Comparison of ENCODE assay signal across 8 mouse cellular contexts in the genomic region with DNA sequence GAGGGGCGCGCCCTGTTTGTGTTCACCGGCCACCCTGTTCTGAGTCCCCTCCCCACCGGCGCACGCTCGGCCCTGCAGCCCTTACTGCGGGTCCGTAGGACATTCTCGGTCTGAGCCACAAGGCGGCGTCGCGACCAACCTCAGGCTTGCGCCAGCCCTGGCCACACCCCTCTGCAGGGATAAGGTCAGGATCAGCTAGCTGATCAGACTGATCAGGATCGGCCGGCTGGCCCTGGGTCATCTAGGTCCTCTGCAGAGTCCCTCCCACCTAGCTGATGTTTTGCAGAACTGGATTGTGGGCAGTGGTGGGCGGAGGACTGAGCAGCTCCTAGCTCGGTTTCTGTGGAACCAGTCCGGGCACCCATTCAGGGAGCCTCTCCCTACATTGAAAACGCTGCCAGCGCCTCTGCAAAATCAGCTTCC. TPM values are rescaled to one million over a fixed set of nuclear protein-coding genes. Genes with fewer than 3 reads are reported as not detected.
DNase-seq lines count a peak whose midpoint lies in the region; ATAC-seq and TF ChIP-seq lines count a peak whose summit lies in the region.

A gene (minus strand): TSS at position 264 of the 423 bp plus-strand sequence.

- no peaks in the 10 kb centered on the region for H3K27me3 ChIP-seq in hindbrain, postnatal 0 days (ENCODE audit: insufficient read depth, low read length)
- peaks cover 7% of the 10 kb centered on the region for H3K27me3 ChIP-seq in limb, embryonic 13.5 days
- peaks cover 14% of the 10 kb centered on the region for H3K27me3 ChIP-seq in midbrain, embryonic 12.5 days

- peak within 1 kb of the TSS; percentile 68 for H3K4me3 ChIP-seq in hindbrain, postnatal 0 days (ENCODE audit: low read length)
- H3K4me3 ChIP-seq in limb, embryonic 13.5 days, result peak within 1 kb of the TSS; percentile 64
- peak within 1 kb of the TSS; percentile 57 for H3K4me3 ChIP-seq in midbrain, embryonic 12.5 days

- H3K9ac ChIP-seq in hindbrain, postnatal 0 days (replicated peaks; ENCODE audit: low read length), result peak within 1 kb of the TSS; percentile 69
- H3K9ac ChIP-seq in limb, embryonic 13.5 days, result peak within 1 kb of the TSS; percentile 77
- peak within 1 kb of the TSS; percentile 66 for H3K9ac ChIP-seq in midbrain, embryonic 12.5 days (replicated peaks)

- peaks cover 4% of the 10 kb centered on the region; the same call in 1 of the 2 replicates for H3K36me3 ChIP-seq in hindbrain, postnatal 0 days (ENCODE audit: insufficient read depth, low read length)
- no peaks in the 10 kb centered on the region; the same call in 1 of the 2 replicates for H3K36me3 ChIP-seq in limb, embryonic 13.5 days
- no peaks in the 10 kb centered on the region for H3K36me3 ChIP-seq in midbrain, embryonic 12.5 days

- DNase-seq in adrenal gland, postnatal 10 days, result peak; percentile 84
- peak; percentile 79 to 87 for DNase-seq in cerebellum, postnatal 25 days
- peak; percentile 54 for DNase-seq in gastrocnemius, adult 18-20 months (ENCODE audit: low spot score)
- DNase-seq in hindbrain, postnatal 0 days (ENCODE audit: low spot score), result peak; percentile 89
- DNase-seq in skeletal muscle tissue, adult 2 months (ENCODE audit: low read depth, low spot score), result peak; percentile 43
- no peak for DNase-seq in adipocyte (ENCODE audit: low spot score)

- no peaks in the 10 kb centered on the region for H3K4me1 ChIP-seq in hindbrain, postnatal 0 days (ENCODE audit: insufficient read depth, low read length)
- H3K4me1 ChIP-seq in limb, embryonic 13.5 days, result no peaks in the 10 kb centered on the region
- H3K4me1 ChIP-seq in midbrain, embryonic 12.5 days, result peaks cover 10% of the 10 kb centered on the region; the same call in 1 of the 2 replicates

- WGBS in hindbrain, postnatal 0 days, result 0% methylated on average over 22 of the region's 22 CpGs
- under 1% methylated on average over 22 of the region's 22 CpGs for WGBS in limb, embryonic 13.5 days
- WGBS in midbrain, embryonic 12.5 days, result under 1% methylated on average over 22 of the region's 22 CpGs

- no peaks in the 10 kb centered on the region for H3K9me3 ChIP-seq in hindbrain, postnatal 0 days (ENCODE audit: low read length)
- H3K9me3 ChIP-seq in limb, embryonic 13.5 days, result no peaks in the 10 kb centered on the region
- no peaks in the 10 kb centered on the region for H3K9me3 ChIP-seq in midbrain, embryonic 12.5 days

- peak within 1 kb of the TSS; percentile 84 for H3K4me2 ChIP-seq in hindbrain, postnatal 0 days (ENCODE audit: low read depth, low read length)
- H3K4me2 ChIP-seq in limb, embryonic 13.5 days (replicated peaks), result peak within 1 kb of the TSS; percentile 85
- peak within 1 kb of the TSS; percentile 82 for H3K4me2 ChIP-seq in midbrain, embryonic 12.5 days (replicated peaks)

- peak within 1 kb of the TSS; percentile 52; the same call in 1 of the 2 replicates for H3K27ac ChIP-seq in hindbrain, postnatal 0 days
- H3K27ac ChIP-seq in limb, embryonic 13.5 days, result peak within 1 kb of the TSS; percentile 48; the same call in 1 of the 2 replicates
- H3K27ac ChIP-seq in midbrain, embryonic 12.5 days (replicated peaks), result 0 out of 2 replicates have a peak within 1 kb of the TSS, but pooled peaks have one; percentile 30

- peak; percentile 91 for ATAC-seq in hindbrain, postnatal 0 days
- peak; percentile 88 for ATAC-seq in limb, embryonic 13.5 days (ENCODE audit: low FRiP score, low read depth)
- ATAC-seq in midbrain, embryonic 12.5 days (ENCODE audit: low FRiP score, low read depth), result peak; percentile 89

- TF ChIP-seq CTCF in hindbrain, postnatal 0 days (IDR thresholded peaks at IDR 0.05; ENCODE audit: low read depth), result peak; percentile 90

RNA-seq across cellular contexts. Expression of the gene that starts here (rescaled TPM):
- 1 to 10 TPM; 5.1 to 6.9 TPM for total RNA-seq in adrenal gland, postnatal 10 days (2021)
- total RNA-seq in gastrocnemius, adult 18-20 months (2021), result under 1 TPM; 0.37 to 0.76 TPM
- 4.9 and 5.1 TPM in 2 replicates for total RNA-seq in hindbrain, postnatal 0 days (2014; rRNA removed)
- 14.9 and 15.3 TPM in 2 replicates for polyA plus RNA-seq in hindbrain, postnatal 0 days (2015; fragmentation: Nextera tagmentation; extraction: Ambion mirVana)
- polyA plus RNA-seq in limb, embryonic 13.5 days (2015; fragmentation: Nextera tagmentation; extraction: Ambion mirVana), result 23.0 and 24.9 TPM in 2 replicates
- polyA plus RNA-seq in midbrain, embryonic 12.5 days (2016; fragmentation: Nextera tagmentation; extraction: Ambion mirVana), result 9.8 and 10.4 TPM in 2 replicates

Comparison
In these comparisons a context has a peak if more than half of its experiments do, and no peak if none do; other contexts are left out.
1. Peak in DNase-seq in gastrocnemius, adult 18-20 months; RNA of the gene not detected or under 1 TPM.